Mouse (Mus musculus): ENCODE results near the gene Vwa3b.

GRCm38 (mm10) chr1:36986396-36987160 lies 39.8 kb upstream of the Vwa3b start:
- TF ChIP-seq HCFC1 (IDR thresholded peaks at IDR 0.05; ENCODE audit: borderline replicate concordance, insufficient read depth, low read length) (no peak), CHD2 (IDR thresholded peaks at IDR 0.05; ENCODE audit: low read depth, low read length) (no peak), ZNF384 (IDR thresholded peaks at IDR 0.05; ENCODE audit: low read depth, low read length) (no peak), ZC3H11A (IDR thresholded peaks at IDR 0.05; ENCODE audit: borderline replicate concordance, low read depth, low read length) (no peak)

Measured in ES-E14 (cell line).